Mouse (Mus musculus): ENCODE measurements at regions not wholly inside any gene's neighbourhood (a gene's known extent, or its start where the extent isn't known, plus 50 kb on each side); places are given as distances from the start of the nearest gene placed in this dataset.
"Not testable (repeated sequence)": the region's sequence is repeated elsewhere in the genome, so short reads cannot be mapped to it uniquely, and the experiment has no call there.

- WGBS: 100% methylated on average over 1 of the region's 2 CpGs
- DNase-seq (ENCODE audit: low spot score); H3K4me1 ChIP-seq; H3K27me3 ChIP-seq (ENCODE audit: low read depth, poor library complexity, severe bottlenecking); H3K4me3 ChIP-seq; H3K27ac ChIP-seq; H3K9me3 ChIP-seq (replicated peaks); H3K36me3 ChIP-seq: not testable (repeated sequence)
These were observed 96.7 kb downstream of the Zfp369 start for GRCm38 (mm10) chr13:65375273-65375672.

DNA sequence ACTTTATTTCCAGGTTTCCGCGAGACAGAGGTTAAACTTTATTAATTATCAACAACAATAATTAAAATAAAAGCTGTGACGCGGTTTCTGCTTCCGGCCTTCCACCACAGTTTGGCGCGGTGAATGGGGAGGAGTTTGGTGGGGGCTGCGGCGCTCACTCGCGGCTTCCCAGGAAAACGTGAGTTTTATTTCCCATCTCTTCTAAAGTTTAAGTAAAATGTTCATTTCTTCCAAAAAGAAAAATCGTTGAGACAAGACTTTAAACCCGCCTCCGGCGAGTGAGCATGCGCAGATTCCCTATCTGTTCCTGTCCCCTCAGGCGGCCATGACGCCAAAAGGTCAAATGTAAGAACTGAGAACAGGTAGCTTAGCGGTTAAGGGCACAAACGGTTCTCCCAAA lies 100.8 kb downstream of the Zfp369 start:
- WGBS: 49% methylated on average over 21 of the region's 21 CpGs
- not testable (repeated sequence) for H3K4me1 ChIP-seq; H3K27me3 ChIP-seq (ENCODE audit: low read depth, poor library complexity, severe bottlenecking); H3K9me3 ChIP-seq (replicated peaks); H3K4me3 ChIP-seq; H3K27ac ChIP-seq; H3K36me3 ChIP-seq; DNase-seq (ENCODE audit: low spot score)

GRCm38 (mm10) chr13:65414990-65415389 lies 97.5 kb upstream of the Gm10139 start:
- WGBS: 61% methylated on average over 4 of the region's 4 CpGs
- not testable (repeated sequence) for H3K9me3 ChIP-seq (replicated peaks)

GRCm38 (mm10) chr13:65420201-65420600 lies 92.3 kb upstream of the Gm10139 start:
- not testable (repeated sequence) for H3K27ac ChIP-seq; H3K36me3 ChIP-seq; H3K27me3 ChIP-seq (ENCODE audit: low read depth, poor library complexity, severe bottlenecking); H3K4me1 ChIP-seq; H3K9me3 ChIP-seq (replicated peaks)
- DNase-seq (ENCODE audit: low spot score): peak; percentile 30
- WGBS: 3% methylated on average over 25 of the region's 28 CpGs
- peak overlapping the region; percentile 36 for H3K4me3 ChIP-seq

More at GRCm38 (mm10) chr13:65414990-65415389, 97.5 kb upstream of the Gm10139 start:
- not testable (repeated sequence) for H3K4me1 ChIP-seq; DNase-seq (ENCODE audit: low spot score); H3K36me3 ChIP-seq; H3K27me3 ChIP-seq (ENCODE audit: low read depth, poor library complexity, severe bottlenecking); H3K4me3 ChIP-seq; H3K27ac ChIP-seq
